Mouse (Mus musculus): ENCODE results near the gene Tmco1. TPM values are rescaled to one million over a fixed set of nuclear protein-coding genes. Genes with fewer than 3 reads are reported as not detected.

The Tmco1 gene
- polyA plus RNA-seq, 1 experiment from 2014 or later: 125 TPM

- Histone ChIP-seq H3K9ac (ENCODE audit: low read length) (peak overlapping the region; percentile 92), H3K36me3 (ENCODE audit: control insufficient read depth, insufficient read depth, low read length) (peaks cover 4% of the 10 kb centered on the region; the same call in 1 of the 2 replicates), H3K27me3 (ENCODE audit: control insufficient read depth, insufficient read depth, low read depth, low read length) (no peaks in the 10 kb centered on the region), H3K4me1 (replicated peaks; ENCODE audit: control insufficient read depth, insufficient read depth, low read length) (peaks cover 8% of the 10 kb centered on the region), H3K4me2 (ENCODE audit: low read depth, low read length) (peak overlapping the region; percentile 88), H3K27ac (ENCODE audit: low read length) (no peak overlapping the region), H3K9me3 (ENCODE audit: control insufficient read depth, low read length) (no peaks in the 10 kb centered on the region), H3K4me3 (ENCODE audit: low read length) (peak overlapping the region; percentile 75)
- ATAC-seq (ENCODE audit: low read depth): no peak
- 47% methylated on average over 11 of the region's 11 CpGs for WGBS
Observed at GRCm38 (mm10) chr1:167307674-167308073, 504 bp upstream of the Tmco1 start.

- no peak overlapping the region for H3K4me2 ChIP-seq (ENCODE audit: low read depth, low read length)
- H3K27me3 ChIP-seq (ENCODE audit: control insufficient read depth, insufficient read depth, low read depth, low read length): no peaks in the 10 kb centered on the region
- H3K4me1 ChIP-seq (replicated peaks; ENCODE audit: control insufficient read depth, insufficient read depth, low read length): peaks cover 6% of the 10 kb centered on the region
- no peaks in the 10 kb centered on the region for H3K9me3 ChIP-seq (ENCODE audit: control insufficient read depth, low read length)
- H3K4me3 ChIP-seq (ENCODE audit: low read length): no peak overlapping the region
- H3K36me3 ChIP-seq (ENCODE audit: control insufficient read depth, insufficient read depth, low read length): peaks cover 13% of the 10 kb centered on the region
- no peak for ATAC-seq (ENCODE audit: low read depth)
- H3K27ac ChIP-seq (ENCODE audit: low read length): no peak overlapping the region
- H3K9ac ChIP-seq (ENCODE audit: low read length): no peak overlapping the region
Observed at GRCm38 (mm10) chr1:167312367-167312766, 4.2 kb downstream of the Tmco1 start.

GRCm38 (mm10) chr1:167313220-167313619, 5.0 kb downstream of the Tmco1 start:
- Histone ChIP-seq H3K36me3 (ENCODE audit: control insufficient read depth, insufficient read depth, low read length) (peaks cover 19% of the 10 kb centered on the region), H3K4me3 (ENCODE audit: low read length) (no peak overlapping the region), H3K27me3 (ENCODE audit: control insufficient read depth, insufficient read depth, low read depth, low read length) (no peaks in the 10 kb centered on the region), H3K9ac (ENCODE audit: low read length) (no peak overlapping the region), H3K27ac (ENCODE audit: low read length) (no peak overlapping the region), H3K9me3 (ENCODE audit: control insufficient read depth, low read length) (no peaks in the 10 kb centered on the region), H3K4me1 (replicated peaks; ENCODE audit: control insufficient read depth, insufficient read depth, low read length) (peaks cover 3% of the 10 kb centered on the region), H3K4me2 (ENCODE audit: low read depth, low read length) (no peak overlapping the region)
- ATAC-seq (ENCODE audit: low read depth): no peak
- WGBS: 82% methylated on average over 4 of the region's 4 CpGs

- no peak overlapping the region for H3K4me2 ChIP-seq (ENCODE audit: low read depth, low read length)
- WGBS: 96% methylated on average over 6 of the region's 6 CpGs
- H3K9ac ChIP-seq (ENCODE audit: low read length): no peak overlapping the region
- no peak for ATAC-seq (ENCODE audit: low read depth)
- peaks cover 52% of the 10 kb centered on the region for H3K36me3 ChIP-seq (ENCODE audit: control insufficient read depth, insufficient read depth, low read length)
- no peaks in the 10 kb centered on the region for H3K27me3 ChIP-seq (ENCODE audit: control insufficient read depth, insufficient read depth, low read depth, low read length)
- H3K4me1 ChIP-seq (replicated peaks; ENCODE audit: control insufficient read depth, insufficient read depth, low read length): no peaks in the 10 kb centered on the region
- no peaks in the 10 kb centered on the region for H3K9me3 ChIP-seq (ENCODE audit: control insufficient read depth, low read length)
- no peak overlapping the region for H3K27ac ChIP-seq (ENCODE audit: low read length)
- no peak overlapping the region for H3K4me3 ChIP-seq (ENCODE audit: low read length)
Observed at GRCm38 (mm10) chr1:167321691-167322090, 13.5 kb downstream of the Tmco1 start.

- ATAC-seq (ENCODE audit: low read depth): no peak
- no peaks in the 10 kb centered on the region for H3K9me3 ChIP-seq (ENCODE audit: control insufficient read depth, low read length)
- no peak overlapping the region for H3K27ac ChIP-seq (ENCODE audit: low read length)
- WGBS: 83% methylated on average over 6 of the region's 6 CpGs
- H3K4me1 ChIP-seq (replicated peaks; ENCODE audit: control insufficient read depth, insufficient read depth, low read length): no peaks in the 10 kb centered on the region
- no peaks in the 10 kb centered on the region for H3K27me3 ChIP-seq (ENCODE audit: control insufficient read depth, insufficient read depth, low read depth, low read length)
- peaks cover 32% of the 10 kb centered on the region for H3K36me3 ChIP-seq (ENCODE audit: control insufficient read depth, insufficient read depth, low read length)
- no peak overlapping the region for H3K4me3 ChIP-seq (ENCODE audit: low read length)
- no peak overlapping the region for H3K4me2 ChIP-seq (ENCODE audit: low read depth, low read length)
- H3K9ac ChIP-seq (ENCODE audit: low read length): no peak overlapping the region
Observed at GRCm38 (mm10) chr1:167328776-167329175, 20.6 kb downstream of the Tmco1 start.

GRCm38 (mm10) chr1:167331106-167331505, 22.9 kb downstream of the Tmco1 start:
- no peak for ATAC-seq (ENCODE audit: low read depth)
- no peaks in the 10 kb centered on the region for H3K4me1 ChIP-seq (replicated peaks; ENCODE audit: control insufficient read depth, insufficient read depth, low read length)
- no peak overlapping the region for H3K4me3 ChIP-seq (ENCODE audit: low read length)
- H3K36me3 ChIP-seq (ENCODE audit: control insufficient read depth, insufficient read depth, low read length): peaks cover 26% of the 10 kb centered on the region
- H3K4me2 ChIP-seq (ENCODE audit: low read depth, low read length): no peak overlapping the region
- no peak overlapping the region for H3K9ac ChIP-seq (ENCODE audit: low read length)
- H3K27me3 ChIP-seq (ENCODE audit: control insufficient read depth, insufficient read depth, low read depth, low read length): no peaks in the 10 kb centered on the region
- H3K27ac ChIP-seq (ENCODE audit: low read length): no peak overlapping the region
- no peaks in the 10 kb centered on the region for H3K9me3 ChIP-seq (ENCODE audit: control insufficient read depth, low read length)
- 86% methylated on average over 8 of the region's 8 CpGs for WGBS

- WGBS: 88% methylated on average over 3 of the region's 3 CpGs
- H3K4me2 ChIP-seq (ENCODE audit: low read depth, low read length): no peak overlapping the region
- H3K4me1 ChIP-seq (replicated peaks; ENCODE audit: control insufficient read depth, insufficient read depth, low read length): no peaks in the 10 kb centered on the region
- no peak for ATAC-seq (ENCODE audit: low read depth)
- peaks cover 4% of the 10 kb centered on the region; the same call in 1 of the 2 replicates for H3K36me3 ChIP-seq (ENCODE audit: control insufficient read depth, insufficient read depth, low read length)
- H3K9ac ChIP-seq (ENCODE audit: low read length): no peak overlapping the region
- H3K9me3 ChIP-seq (ENCODE audit: control insufficient read depth, low read length): no peaks in the 10 kb centered on the region
- H3K4me3 ChIP-seq (ENCODE audit: low read length): no peak overlapping the region
- no peaks in the 10 kb centered on the region for H3K27me3 ChIP-seq (ENCODE audit: control insufficient read depth, insufficient read depth, low read depth, low read length)
- H3K27ac ChIP-seq (ENCODE audit: low read length): no peak overlapping the region
Observed at GRCm38 (mm10) chr1:167336398-167336797, 28.2 kb downstream of the Tmco1 start.

GRCm38 (mm10) chr1:167337463-167338095, 29.4 kb downstream of the Tmco1 start:
- Histone ChIP-seq H3K4me2 (ENCODE audit: low read depth, low read length) (no peak overlapping the region), H3K27me3 (ENCODE audit: control insufficient read depth, insufficient read depth, low read depth, low read length) (no peaks in the 10 kb centered on the region), H3K9me3 (ENCODE audit: control insufficient read depth, low read length) (no peaks in the 10 kb centered on the region), H3K4me1 (replicated peaks; ENCODE audit: control insufficient read depth, insufficient read depth, low read length) (no peaks in the 10 kb centered on the region), H3K27ac (ENCODE audit: low read length) (no peak overlapping the region), H3K36me3 (ENCODE audit: control insufficient read depth, insufficient read depth, low read length) (0 out of 2 replicates have a peak, but pooled peaks cover 2% of the 10 kb centered on the region), H3K4me3 (ENCODE audit: low read length) (no peak overlapping the region), H3K9ac (ENCODE audit: low read length) (no peak overlapping the region)
- peak; percentile 65; the same call in 1 of the 2 replicates for ATAC-seq (ENCODE audit: low read depth)
- 18% methylated on average over 12 of the region's 12 CpGs for WGBS

- no peak overlapping the region for H3K9ac ChIP-seq (ENCODE audit: low read length)
- no peaks in the 10 kb centered on the region for H3K9me3 ChIP-seq (ENCODE audit: control insufficient read depth, low read length)
- H3K4me3 ChIP-seq (ENCODE audit: low read length): no peak overlapping the region
- no peak for ATAC-seq (ENCODE audit: low read depth)
- no peaks in the 10 kb centered on the region for H3K36me3 ChIP-seq (ENCODE audit: control insufficient read depth, insufficient read depth, low read length)
- no peaks in the 10 kb centered on the region for H3K27me3 ChIP-seq (ENCODE audit: control insufficient read depth, insufficient read depth, low read depth, low read length)
- no peak overlapping the region for H3K4me2 ChIP-seq (ENCODE audit: low read depth, low read length)
- no peaks in the 10 kb centered on the region for H3K4me1 ChIP-seq (replicated peaks; ENCODE audit: control insufficient read depth, insufficient read depth, low read length)
- WGBS: 76% methylated on average over 7 of the region's 9 CpGs
- no peak overlapping the region for H3K27ac ChIP-seq (ENCODE audit: low read length)
Observed at GRCm38 (mm10) chr1:167339177-167339781, 31.1 kb downstream of the Tmco1 start.

All from lung, embryonic 16.5 days (tissue).